Mouse (Mus musculus) MN1 (cell line): ENCODE measurements around the gene Bach2.

Experiments
- DNase-seq: peaks from one replicate; pipeline ENCODE4 v3.0.0-alpha.2; 2016; ENCODE audit warnings: low spot score

Bach2 gene

DNA sequence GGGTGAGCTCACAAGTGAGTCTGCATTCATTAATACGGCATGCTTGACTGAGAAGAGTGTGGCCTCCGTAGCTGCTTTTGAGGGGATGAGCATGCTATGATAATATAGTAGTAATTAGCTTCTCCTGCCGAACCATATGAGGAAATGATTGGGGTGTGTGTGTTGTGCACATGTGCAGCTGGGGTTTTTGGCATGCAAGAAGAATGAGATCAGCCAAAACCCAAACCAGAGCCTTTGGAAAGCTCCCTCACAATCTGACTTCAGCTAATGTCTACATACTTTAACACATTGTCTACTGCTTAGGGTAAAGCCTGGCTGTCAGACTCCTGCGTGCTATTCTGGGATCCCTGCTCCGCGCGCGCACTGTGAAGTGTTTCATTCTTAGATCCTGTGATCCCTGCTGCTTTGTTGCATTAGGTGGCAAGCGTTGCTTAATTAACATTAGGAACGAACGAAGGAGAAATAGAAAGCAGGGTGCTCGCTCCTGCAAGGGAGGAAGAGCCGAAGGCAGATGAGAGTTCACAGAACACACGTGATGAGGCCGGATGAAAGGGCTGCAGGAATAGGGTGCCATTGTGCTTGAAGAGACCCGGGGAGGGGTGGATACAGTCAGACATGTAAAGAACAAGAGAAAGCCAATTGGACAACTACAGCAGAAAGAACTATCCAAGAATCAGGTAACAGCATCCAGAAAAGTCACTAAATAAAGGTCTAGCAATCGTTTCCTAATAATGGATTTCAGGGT is 248.2 kb downstream of the Bach2 start:
- no peak for DNase-seq

DNA sequence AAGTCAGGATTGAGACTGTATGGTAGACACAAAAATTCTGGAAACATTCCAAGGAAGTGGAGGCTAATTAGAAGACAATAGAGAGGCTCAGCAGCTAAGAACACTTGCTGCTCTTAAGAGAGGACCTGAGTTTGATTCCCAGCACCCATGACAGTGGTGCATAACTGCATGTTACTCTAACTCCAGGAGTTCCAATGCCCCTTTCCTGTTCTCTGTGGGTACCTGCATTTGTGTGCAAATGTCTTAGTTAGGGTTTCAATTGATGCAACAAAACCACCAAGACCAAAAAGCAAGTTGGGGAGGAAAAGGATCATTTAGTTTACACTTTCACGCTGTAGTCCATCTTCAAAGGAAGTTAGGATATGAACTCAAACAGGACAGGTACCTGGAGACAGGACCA is 250.6 kb downstream of the Bach2 start:
- no peak for DNase-seq

DNA sequence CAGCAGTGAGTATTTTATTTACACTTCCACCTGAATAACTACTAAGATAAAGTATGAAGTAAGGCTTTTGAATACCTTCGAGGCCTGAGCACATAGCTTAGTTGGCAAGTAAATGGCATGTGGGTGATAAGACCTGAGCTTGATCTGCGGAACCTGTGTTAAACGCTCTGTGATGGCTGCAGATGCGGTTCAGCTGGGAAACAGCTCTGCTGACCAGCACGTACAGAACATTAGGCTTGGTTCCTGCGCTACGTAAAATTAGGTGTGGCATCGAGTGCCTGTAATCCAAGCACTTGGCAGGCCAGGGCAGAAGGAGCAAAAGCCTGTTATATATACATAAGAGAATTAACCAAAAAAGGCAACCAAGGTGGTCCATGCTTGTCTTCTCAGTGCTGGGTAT is 252.6 kb downstream of the Bach2 start:
- no peak for DNase-seq

DNA sequence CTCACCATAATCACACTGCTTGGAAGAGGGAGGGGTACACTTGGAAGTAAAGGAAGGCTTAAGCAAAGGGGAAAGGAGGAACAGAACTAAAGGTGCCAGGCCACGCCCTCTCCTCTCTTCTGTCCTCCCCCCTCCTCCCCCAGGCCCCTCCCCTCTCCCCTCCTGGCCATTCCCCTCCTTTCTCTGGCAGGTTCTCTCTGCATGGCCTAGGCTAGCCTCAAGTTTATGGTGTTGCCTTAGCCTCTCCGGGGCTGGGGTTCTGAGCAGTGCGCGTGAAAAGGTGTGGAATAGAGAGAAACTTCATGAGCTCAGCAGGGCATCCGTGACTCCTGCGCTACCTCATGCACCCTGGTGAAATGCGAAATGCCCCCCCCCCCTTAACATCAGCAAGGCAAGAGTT is 254.2 kb downstream of the Bach2 start:
- DNase-seq = no peak

DNA sequence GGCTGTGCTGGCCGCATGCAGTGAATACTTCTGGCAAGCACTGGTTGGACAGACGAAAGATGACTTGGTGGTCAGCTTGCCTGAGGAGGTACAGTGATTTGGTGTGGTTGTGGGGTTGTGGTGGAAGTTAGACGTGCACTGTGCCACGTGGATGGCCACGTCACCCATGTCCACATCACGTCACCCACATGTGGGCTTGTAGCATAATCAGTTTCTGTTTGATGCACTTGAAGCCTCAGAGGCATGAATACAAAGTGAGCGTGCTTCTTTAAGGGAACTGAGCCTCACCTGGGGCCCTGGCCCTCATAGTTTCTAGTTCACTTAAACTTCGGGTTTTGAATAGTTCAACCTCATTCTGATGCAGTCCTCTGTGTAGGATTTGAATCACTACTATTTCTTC is 263.2 kb downstream of the Bach2 start:
- DNase-seq = no peak

DNA sequence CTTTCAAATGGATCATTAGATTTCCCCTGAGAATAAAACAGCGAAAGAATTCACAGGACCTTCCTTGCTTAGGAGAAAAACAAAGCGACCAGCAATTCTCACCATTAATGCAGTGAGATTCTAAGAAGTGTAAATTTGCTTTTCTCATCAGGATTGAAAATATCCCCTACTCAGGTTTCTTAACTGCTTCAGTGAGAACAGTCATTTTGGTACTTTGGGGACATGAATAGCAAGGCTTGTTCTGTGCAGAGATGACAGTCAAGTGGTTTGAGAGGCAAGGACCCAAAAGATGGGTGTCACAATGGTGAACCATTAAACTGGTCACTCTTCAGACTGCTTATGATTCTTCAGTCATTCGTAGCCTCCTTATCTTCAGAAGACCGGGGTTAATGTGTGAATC is 263.6 kb downstream of the Bach2 start:
- no peak for DNase-seq

DNA sequence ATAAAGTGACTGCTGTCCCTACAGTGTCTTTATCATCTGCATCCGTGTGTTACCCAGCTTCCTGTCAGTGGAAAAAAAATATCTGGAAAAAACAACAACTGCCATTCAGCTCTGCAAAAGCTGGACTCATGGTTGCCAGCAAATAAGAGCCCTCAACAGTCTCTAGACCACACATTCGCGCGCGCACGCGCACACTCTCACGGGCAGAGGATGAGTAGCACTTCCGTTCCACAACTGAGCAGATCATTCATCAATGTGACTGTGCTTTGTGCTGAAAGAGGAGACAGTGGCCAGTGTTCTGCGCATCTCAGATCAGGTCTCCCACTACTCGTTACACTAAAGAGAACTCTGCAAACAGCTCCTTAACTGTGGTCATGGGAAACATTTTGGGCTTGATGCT is 265.6 kb downstream of the Bach2 start:
- DNase-seq = no peak

DNA sequence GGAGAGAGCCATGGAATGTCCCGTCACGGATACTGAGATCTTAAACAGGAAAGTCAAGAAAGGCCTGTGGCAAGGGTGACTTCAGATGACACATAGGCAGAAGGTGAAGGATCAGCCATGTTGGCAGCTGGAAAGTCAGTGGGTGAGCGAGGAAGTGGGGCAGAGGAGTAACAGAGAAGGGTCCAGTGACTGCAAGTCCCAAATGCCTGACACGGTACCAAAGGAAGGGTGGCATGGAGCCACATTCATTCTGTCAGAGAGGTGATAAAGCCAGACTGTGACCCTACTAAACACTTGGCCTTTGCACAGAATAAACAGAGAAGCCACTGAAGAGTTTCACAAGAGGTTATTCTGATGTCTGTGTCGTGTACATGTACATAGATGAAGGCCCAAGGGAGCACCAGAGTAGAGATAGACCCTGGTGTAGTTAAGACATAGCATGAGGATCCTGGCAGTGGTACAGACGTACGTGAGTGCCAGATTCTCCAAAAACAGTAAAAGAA is 267.8 kb downstream of the Bach2 start:
- no peak for DNase-seq

DNA sequence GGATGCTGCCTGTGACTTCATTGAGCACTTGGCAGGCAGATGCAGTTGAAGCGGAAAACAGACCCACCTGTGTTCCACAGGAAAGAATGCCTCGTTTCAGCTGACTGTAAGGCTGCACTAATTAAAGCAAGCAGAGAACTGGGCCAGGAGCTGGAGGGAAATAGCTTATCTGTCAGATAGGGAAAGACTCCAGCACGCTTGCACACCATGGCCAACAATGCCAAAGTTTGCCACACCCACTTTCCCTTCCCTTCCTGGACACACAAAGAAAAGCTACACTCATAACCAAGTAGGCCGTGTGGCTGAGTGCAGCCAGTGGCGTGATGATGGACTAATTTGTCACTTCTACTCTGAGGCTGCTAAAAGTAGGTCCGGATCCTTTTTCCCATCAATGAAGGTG is 268.4 kb downstream of the Bach2 start:
- no peak for DNase-seq

DNA sequence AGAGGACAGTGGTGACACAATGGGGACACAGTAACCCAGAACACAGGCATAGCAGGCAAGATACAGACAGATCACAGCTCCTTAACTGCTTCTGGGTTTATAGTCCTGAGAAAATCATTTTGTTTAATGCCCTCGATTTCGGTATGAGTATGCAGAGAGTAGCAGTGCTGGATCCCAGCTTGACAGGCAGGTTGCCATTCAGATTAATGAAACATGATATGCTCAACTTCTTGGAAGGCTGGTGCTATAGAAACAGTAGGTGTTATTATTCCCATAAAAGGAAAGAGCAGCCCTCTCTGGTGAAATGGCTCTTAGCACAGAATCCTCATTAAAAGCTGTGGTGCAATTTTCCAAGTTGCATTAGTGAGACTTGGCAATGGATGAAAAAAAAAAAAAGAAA is 270.0 kb downstream of the Bach2 start:
- DNase-seq = no peak

DNA sequence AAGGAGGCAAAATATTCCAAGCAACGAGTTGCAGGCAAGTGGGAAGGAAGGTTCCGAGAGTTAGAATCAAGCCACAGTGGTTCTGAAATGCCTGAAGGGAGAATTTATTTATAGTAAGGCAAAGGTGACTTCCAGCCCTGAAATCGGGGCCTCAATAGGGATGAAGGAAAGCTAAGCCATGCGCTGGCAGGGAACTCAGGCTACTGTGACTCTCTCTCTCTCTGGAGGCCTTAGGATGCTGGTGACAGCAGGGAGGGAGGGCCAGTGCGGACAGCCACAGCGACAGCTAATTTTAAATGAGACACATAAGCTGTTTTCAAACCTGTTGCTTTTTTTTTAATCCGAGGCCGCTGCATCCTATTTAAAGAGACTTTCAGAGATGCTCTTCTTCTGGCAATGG is 270.4 kb downstream of the Bach2 start:
- no peak for DNase-seq

DNA sequence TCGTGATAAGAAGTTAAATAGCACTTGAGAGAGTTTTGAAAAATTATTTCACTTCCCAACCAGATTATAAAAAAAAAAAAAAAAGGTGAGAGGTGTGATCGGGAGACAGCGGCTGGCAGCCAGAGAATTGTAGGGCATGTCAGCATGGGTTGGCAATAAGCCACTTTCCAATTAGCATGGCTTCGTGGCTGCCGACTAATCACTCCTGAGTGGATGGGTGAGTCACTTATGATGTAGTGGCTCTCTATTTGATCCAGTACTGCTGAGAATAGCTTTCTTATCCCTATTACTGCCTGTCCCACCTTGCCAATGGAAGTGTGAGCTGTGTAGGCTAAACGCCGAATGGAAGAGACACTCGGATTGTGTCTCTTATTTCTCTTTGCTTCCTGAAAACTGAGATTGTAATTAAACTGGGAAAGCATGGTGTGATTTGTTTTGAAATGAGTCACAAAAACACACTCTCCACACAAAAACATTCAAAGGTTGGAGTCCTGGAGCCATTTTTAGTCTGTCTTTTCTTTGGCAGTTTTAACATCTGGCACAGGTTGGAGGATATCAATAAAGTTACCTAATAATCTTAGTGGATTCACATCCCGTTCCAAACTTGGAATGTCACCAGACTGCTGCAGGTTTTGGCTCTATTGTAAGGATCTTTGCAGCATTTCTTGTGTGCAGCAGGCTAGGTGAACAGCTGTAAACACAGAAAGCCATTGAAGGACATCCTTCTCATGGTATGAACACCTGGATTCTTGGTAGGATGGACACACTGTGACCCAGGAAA is 271.4 kb downstream of the Bach2 start:
- DNase-seq = peak; percentile 64

DNA sequence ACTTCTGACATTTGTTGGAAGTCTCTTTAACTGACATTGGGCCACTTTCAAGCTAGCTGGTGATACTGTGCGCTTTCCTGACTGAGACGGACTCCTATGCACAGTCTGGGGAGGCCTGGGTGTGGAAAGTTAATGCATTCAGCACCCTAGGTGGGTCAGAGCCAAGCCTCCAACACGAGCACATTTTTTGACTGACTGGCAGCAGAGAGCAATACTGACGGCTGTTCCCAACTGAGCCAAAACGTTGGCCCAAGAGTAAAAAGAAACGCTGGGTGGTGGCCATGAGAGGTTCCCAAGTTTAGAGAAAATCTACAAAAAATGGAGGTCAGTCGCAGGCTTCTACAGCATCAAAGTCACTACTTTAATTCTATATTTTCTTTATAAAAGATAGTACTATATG is 272.3 kb downstream of the Bach2 start:
- DNase-seq = no peak

DNA sequence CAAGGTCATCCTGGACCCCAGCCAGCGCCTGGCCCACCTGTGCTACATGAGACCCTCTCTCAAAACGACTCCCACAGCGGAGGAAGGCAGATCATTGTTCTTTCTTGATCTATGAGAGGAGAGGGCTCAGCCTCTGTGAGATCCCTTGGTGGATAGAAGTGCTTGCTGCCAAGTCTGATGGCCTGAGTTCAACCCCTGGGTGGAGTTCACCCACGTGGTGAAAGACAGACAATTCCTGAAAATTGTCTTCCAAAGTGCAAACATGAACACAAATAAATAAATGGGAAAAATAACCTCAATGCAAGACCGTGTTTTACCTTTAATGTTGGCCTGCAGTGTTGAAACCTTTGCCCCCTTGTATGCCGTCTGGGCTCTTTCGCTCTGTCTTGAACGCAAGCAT is 277.5 kb downstream of the Bach2 start:
- no peak for DNase-seq

DNA sequence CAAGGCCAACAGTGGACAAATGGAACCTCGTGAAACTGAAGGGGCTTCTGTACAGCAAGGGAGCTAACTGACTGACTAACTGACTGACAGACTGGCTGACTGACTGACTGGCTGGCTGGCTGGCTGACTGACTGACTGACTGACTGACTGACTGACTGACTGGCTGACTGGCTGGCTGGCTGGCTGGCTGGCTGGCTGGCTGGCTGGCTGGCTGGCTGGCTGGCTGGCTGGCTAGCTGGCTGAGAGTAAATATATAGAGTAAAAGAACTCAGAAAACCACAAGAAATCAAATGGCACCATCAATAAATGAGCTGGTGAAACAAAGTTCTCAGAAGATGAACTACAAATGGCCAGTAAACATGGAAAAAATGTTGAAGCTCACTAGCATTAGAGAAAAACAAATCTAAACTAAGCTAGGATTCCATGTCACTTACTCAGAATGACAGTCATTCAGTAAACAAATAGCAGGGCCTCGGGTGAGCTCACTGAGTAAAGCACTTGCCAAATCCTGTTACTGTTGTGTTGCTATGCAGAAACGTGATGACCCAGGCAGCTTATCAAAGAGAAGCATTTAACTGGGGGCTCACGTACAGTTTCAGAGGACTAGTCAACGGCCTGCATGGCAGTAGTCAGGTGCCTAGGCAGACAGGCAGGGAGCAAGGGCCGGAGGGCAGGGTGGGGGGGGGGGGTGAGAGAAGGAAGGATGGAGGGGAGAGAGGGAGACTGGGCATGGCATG is 280.4 kb downstream of the Bach2 start:
- no peak for DNase-seq

DNA sequence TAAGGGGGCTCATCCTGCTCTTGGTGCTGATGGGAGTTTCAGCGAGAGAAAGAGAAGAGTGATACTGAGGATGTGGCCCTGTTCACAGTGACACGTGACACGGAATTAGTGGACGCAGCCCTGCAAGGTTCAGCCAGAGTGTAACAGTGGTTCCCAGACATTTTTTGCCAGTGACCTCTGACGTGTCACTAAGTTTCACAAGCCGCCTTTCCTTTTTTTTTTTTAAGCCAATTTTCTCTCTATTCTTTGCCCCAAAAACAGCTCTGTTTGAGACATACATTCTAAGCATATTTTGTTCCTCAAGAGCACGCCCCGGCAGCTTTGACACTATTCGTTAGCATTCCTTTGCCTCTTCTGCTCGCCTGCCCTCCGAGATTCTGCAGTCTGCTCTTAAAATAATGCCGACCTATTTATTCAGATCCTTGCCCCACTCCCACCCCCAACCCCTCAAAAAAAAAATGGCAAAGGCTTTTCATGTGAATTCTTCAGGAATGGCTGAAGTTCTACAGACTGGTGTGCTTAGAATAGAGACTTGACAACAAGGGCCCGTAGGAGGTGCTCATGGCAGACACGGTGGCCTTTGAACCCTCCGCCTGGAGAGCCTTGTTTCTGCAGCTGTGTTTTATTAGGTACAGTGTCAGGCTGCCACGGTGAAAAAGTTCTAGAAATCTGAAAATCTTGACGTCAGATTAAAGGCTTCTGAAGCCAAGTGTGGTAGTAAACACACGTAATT is 282.2 kb downstream of the Bach2 start:
- DNase-seq = no peak

DNA sequence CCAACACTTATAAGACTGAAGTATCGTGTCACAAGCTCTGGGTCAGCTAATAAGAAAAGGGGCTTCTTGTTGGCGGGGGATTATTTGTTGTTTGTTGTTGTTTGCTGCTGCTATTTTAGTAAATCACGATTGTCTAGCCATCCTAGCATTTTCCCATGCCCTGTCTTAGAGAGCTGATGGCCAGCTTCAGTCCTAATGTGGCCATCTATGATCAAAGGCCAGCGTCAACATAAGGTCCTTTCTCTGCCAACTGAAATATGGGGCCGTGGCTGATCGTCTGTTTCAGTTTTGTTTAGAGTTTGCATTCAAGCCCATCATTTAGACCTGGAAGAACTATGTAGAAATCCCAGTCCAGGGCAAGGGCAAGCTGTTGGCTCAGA is 282.7 kb downstream of the Bach2 start:
- no peak for DNase-seq

DNA sequence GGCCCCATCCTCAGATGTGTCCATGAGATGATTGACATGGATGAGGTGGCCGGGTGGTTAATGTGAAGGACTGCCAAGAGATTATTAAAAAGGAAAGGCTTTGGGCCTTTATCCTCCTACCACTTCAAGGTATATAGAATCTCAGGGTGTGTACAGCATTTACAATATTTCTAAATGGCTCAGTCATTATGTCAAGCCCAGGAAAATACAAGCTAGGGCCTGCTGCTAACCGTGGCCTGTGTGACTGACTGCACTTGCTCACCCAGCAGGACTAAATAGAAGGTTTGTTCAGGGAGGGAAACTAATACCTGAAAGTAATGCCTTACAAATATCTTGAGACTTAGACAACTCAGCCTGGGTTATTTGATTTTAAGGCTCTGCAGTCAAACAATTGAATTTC is 283.4 kb downstream of the Bach2 start:
- no peak for DNase-seq

DNA sequence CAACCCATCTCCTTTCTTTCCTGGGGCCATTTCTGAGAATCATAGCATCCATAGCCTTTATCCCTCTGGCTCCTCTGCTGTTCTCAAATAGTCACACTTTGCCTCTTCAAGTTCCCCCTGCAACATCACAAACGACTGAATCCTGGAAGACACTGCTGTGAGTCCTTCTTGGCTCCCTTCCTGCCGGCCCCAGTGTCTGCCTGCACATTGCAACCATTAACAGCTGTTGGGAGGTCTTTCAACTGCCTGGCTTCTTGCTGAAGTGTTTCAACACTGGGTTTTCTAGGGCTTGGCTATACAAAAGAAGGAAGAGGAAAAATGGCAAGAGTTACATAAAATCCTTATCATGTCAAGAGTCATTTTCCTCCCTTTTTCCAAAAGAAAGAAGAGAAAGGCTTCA is 285.7 kb downstream of the Bach2 start:
- DNase-seq = no peak

DNA sequence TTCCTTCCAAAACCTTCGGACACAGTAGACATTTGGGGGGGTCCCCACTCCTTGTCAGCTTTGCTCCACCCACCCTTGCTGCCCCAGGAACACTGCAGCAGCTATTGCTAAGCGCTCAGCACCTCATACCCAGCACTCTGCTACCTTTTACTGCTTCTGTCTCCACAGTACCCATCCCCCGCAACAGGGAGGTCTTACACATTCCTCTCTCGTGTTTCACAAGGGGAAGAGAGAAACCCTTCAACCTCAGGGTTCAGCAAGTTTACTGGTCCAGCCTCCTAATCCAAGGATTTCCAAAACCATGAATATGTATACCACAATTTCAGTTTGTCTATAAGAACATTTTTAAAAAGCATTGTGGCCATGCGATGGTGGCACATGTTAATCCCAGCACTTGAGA is 286.4 kb downstream of the Bach2 start:
- no peak for DNase-seq

DNA sequence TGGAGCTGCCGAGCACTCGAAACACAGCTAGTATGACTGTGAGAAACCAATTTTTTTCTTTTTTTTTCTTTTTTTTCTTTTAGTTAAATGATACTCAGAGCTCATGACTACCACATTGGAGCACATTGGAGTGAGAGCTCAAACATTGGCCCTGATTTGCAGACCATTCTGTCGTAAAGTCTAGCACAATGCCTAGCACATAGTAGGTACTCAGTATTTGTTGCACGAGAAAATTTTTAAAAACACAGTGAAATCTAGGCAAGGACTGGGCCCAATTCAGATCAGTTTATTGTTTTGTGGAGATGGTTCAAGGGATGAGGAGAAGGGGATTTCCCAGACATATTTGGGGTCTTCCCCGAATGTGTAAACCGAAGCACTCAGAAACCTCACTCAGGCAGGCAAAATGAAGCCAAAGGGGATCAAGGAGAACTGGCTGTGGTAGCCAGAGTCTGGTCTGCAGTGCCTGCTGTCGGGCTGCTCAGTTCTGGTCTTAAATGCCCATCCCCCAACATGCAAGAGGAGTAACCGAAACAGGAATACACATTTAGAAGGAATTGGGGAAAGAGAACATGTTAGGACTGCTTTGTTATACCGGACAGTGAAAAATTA is 287.7 kb downstream of the Bach2 start:
- no peak for DNase-seq

DNA sequence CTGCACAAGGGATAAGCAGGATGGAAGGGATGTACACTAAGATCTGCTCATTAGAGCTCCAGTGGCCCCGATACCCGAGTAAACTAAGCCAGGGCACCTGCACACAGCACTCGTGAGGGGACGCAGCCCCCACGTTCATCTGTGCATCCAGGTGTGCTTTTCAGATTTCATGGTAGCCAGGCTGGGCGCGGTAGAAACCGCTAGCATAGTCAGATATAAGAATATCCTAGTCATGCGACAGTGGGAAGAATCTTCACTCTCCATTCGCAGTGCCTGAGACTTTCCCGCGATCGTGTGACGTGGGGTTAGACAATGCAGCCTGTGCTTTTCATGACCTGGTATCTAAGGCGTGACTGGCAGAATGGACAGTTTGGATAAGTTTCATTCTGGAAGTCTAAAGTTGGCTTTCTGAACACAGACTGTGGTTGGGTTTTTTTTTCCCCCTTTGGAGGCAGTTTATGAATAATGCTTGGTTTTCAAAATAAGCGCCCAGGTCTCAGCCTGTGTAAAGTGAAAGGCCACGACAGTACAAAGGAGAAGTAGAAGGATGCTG is 290.9 kb downstream of the Bach2 start:
- no peak for DNase-seq
